Mouse (Mus musculus) lung, embryonic 14.5 days (tissue): Measurements from ENCODE around the gene Hsp90ab1. TPM values are rescaled to one million over a fixed set of nuclear protein-coding genes. Genes with fewer than 3 reads are reported as not detected.

Source experiments
- ATAC-seq: fragments of 200-750 bp; cut with Nextera tagmentation; 2 replicates; pipeline ENCODE4 v1.8.0; 2017; ENCODE audit warnings: mild to moderate bottlenecking, moderate TSS enrichment, moderate library complexity; ENCODE audit not compliant: insufficient read depth
- DNase-seq: peaks from one replicate; pipeline ENCODE4 v3.0.0-alpha.2; 2015
- H3K27ac ChIP-seq: fragments of 300-500 bp; sonication (generic); 2 replicates; pipeline ENCODE4 v1.5.1; 2014; ENCODE audit warnings: low read depth, mild to moderate bottlenecking, moderate library complexity
- H3K27me3 ChIP-seq: fragments of 300-500 bp; sonication (generic); 2 replicates; pipeline ENCODE4 v1.6.1; 2014; ENCODE audit warnings: low read length, control low read depth; ENCODE audit not compliant: insufficient read depth
- H3K36me3 ChIP-seq: fragments of 300-500 bp; sonication (generic); 2 replicates; pipeline ENCODE4 v1.6.1; 2014; ENCODE audit warnings: control low read depth; ENCODE audit not compliant: insufficient read depth
- H3K4me1 ChIP-seq: fragments of 300-500 bp; sonication (generic); 2 replicates; pipeline ENCODE4 v1.6.1; 2014; ENCODE audit warnings: antibody characterized with exemption, control low read depth; ENCODE audit not compliant: insufficient read depth
- H3K4me2 ChIP-seq: fragments of 300-500 bp; sonication (generic); 2 replicates; pipeline ENCODE4 v1.6.1; 2014; ENCODE audit warnings: mild to moderate bottlenecking
- H3K4me3 ChIP-seq: fragments of 300-500 bp; sonication (generic); 2 replicates; pipeline ENCODE4 v1.5.1; 2014; ENCODE audit warnings: low read depth, low read length
- H3K9ac ChIP-seq: fragments of 300-500 bp; sonication (generic); 2 replicates; pipeline ENCODE4 v1.6.1; 2014
- H3K9me3 ChIP-seq: fragments of 300-500 bp; sonication (generic); 2 replicates; pipeline ENCODE4 v1.6.1; 2016; ENCODE audit warnings: low read depth, low read length, control low read depth
- CTCF ChIP-seq: IDR thresholded peaks from 2 replicates; pipeline ENCODE4 v1.5.1; 2016; ENCODE audit warnings: antibody characterized with exemption, low read depth
- WGBS: fragments of 180-500 bp; shearing (Covaris S2); extraction: QIAGEN DNeasy Blood & Tissue Kit; methylation state at CpG from one replicate; pipeline ENCODE4 v1.1.7; 2014; 5-methylcytosine and 5-hydroxymethylcytosine counted together
- polyA plus RNA-seq: library from polyadenylated mRNA; unstranded; fragments of >200 nt; fragmentation: Nextera tagmentation; extraction: Ambion mirVana; gene quantifications from 2 replicates; pipeline ENCODE4 v1.2.1, GENCODE M21; 2014

Hsp90ab1 gene
- polyA plus RNA-seq, 1 experiment from 2014 or later: 1,564 TPM

DNA sequence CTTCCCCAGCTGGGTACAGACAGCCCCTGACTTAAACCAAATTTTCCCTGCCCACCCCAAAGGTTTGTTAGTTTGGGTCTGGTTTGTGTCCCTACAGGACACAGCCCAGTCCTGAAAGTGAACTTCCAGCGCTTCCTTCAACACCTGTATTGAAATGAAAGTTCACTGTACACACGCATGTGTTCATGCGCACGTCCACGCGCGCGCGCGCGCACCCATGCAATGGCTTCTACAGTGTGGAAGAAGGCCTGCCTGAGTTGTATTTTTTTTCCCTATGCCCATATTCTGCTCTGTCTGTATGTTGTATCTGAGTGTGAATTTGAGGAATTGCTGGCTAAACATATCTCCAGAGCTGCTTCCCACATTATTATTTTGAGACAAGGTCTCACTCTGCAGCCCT, 8.0 kb downstream of the Hsp90ab1 start:
- DNase-seq (no peak), ATAC-seq (no peak)
- Histone ChIP-seq H3K27me3 (no peaks in the 10 kb centered on the region), H3K9me3 (no peaks in the 10 kb centered on the region), H3K9ac (peak overlapping the region; percentile 91), H3K4me3 (peak overlapping the region; percentile 74), H3K4me2 (peak overlapping the region; percentile 98), H3K27ac (peak overlapping the region; percentile 72; the same call in 1 of the 2 replicates), H3K36me3 (peaks cover 53% of the 10 kb centered on the region), H3K4me1 (peaks cover 7% of the 10 kb centered on the region)
- no peak for TF ChIP-seq CTCF
- WGBS: 94% methylated on average over 11 of the region's 11 CpGs

- DNase-seq: peak; percentile 30
- peak overlapping the region; percentile 72 for H3K27ac ChIP-seq
- H3K9ac ChIP-seq: peak overlapping the region; percentile 91
- H3K27me3 ChIP-seq: no peaks in the 10 kb centered on the region
- peaks cover 48% of the 10 kb centered on the region for H3K36me3 ChIP-seq
- peaks cover 7% of the 10 kb centered on the region for H3K4me1 ChIP-seq
- 8% methylated on average over 18 of the region's 18 CpGs for WGBS
- H3K4me2 ChIP-seq: peak overlapping the region; percentile 98
- ATAC-seq: no peak
- peak overlapping the region; percentile 74 for H3K4me3 ChIP-seq
- no peaks in the 10 kb centered on the region for H3K9me3 ChIP-seq
- TF ChIP-seq CTCF: no peak
Observed at GRCm38 (mm10) chr17:45564531-45565084, 8.5 kb downstream of the Hsp90ab1 start.

GRCm38 (mm10) chr17:45563655-45564530, 9.2 kb downstream of the Hsp90ab1 start, which contains the start of gene Slc35b2:
Gene Slc35b2, plus strand, starts transcription at chr17:45563874.
- Histone ChIP-seq H3K36me3 (peaks cover 41% of the 10 kb centered on the region), H3K4me3 (peak within 1 kb of the TSS; percentile 74), H3K27me3 (no peaks in the 10 kb centered on the region), H3K4me1 (peaks cover 7% of the 10 kb centered on the region), H3K9ac (peak within 1 kb of the TSS; percentile 91), H3K4me2 (peak within 1 kb of the TSS; percentile 98), H3K27ac (peak within 1 kb of the TSS; percentile 72), H3K9me3 (no peaks in the 10 kb centered on the region)
- under 1% methylated on average over 51 of the region's 61 CpGs for WGBS
- peak; percentile 92 for TF ChIP-seq CTCF
- DNase-seq (peak; percentile 95), ATAC-seq (peak; percentile 83)

- 75% methylated on average over 12 of the region's 12 CpGs for WGBS
- Histone ChIP-seq H3K9ac (no peak overlapping the region), H3K4me2 (peak overlapping the region; percentile 98)
Observed at GRCm38 (mm10) chr17:45563216-45563615, 9.9 kb downstream of the Hsp90ab1 start.

GRCm38 (mm10) chr17:45559732-45560525, 13.1 kb downstream of the Hsp90ab1 start:
- peaks cover 11% of the 10 kb centered on the region for H3K27me3 ChIP-seq
- no peak overlapping the region for H3K4me3 ChIP-seq
- H3K27ac ChIP-seq: no peak overlapping the region
- 83% methylated on average over 15 of the region's 15 CpGs for WGBS
- no peak overlapping the region for H3K4me2 ChIP-seq
- no peak overlapping the region for H3K9ac ChIP-seq
- DNase-seq (no peak), ATAC-seq (no peak)
- peaks cover 1% of the 10 kb centered on the region; the same call in 1 of the 2 replicates for H3K36me3 ChIP-seq
- TF ChIP-seq CTCF: no peak
- no peaks in the 10 kb centered on the region for H3K9me3 ChIP-seq
- peaks cover 5% of the 10 kb centered on the region for H3K4me1 ChIP-seq

More at GRCm38 (mm10) chr17:45563216-45563615, 9.9 kb downstream of the Hsp90ab1 start:
- no peak for DNase-seq
- no peak for TF ChIP-seq CTCF
- Histone ChIP-seq H3K27ac (no peak overlapping the region), H3K27me3 (no peaks in the 10 kb centered on the region), H3K9me3 (no peaks in the 10 kb centered on the region), H3K4me3 (no peak overlapping the region), H3K36me3 (peaks cover 34% of the 10 kb centered on the region), H3K4me1 (peaks cover 7% of the 10 kb centered on the region)
- ATAC-seq: no peak

GRCm38 (mm10) chr17:45557998-45558862, 14.8 kb downstream of the Hsp90ab1 start:
- Histone ChIP-seq H3K36me3 (no peaks in the 10 kb centered on the region), H3K9ac (no peak overlapping the region), H3K4me1 (no peaks in the 10 kb centered on the region), H3K9me3 (no peaks in the 10 kb centered on the region), H3K4me2 (no peak overlapping the region), H3K4me3 (no peak overlapping the region), H3K27me3 (peaks cover 11% of the 10 kb centered on the region), H3K27ac (no peak overlapping the region)
- WGBS: 60% methylated on average over 16 of the region's 16 CpGs
- no peak for ATAC-seq
- DNase-seq: no peak
- no peak for TF ChIP-seq CTCF
